Mouse (Mus musculus): Measurements from ENCODE around the gene Dph1.

DNA sequence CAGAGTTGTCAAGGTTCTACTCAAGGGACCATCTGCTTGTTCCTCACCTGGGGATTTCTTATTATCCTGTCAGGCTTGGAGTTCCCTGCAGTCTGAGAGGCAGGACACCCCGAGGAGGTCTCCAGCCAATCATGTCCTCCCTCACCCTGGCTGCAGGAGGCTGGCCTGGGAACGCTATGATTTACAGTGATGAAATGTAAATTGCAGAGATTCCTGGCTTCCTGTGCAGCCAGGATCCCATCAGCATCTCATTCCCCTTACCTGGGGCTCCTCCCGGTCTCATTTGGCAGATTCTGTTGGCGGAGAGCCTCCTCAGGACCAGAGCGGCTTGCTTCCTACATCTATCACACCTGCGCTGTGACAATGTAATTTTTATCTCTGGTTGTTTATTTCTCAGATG, 38.2 kb upstream of the Dph1 start:
- TF ChIP-seq POLR2A (IDR thresholded peaks at IDR 0.05; ENCODE audit: extremely low read depth, insufficient read depth, low read length) (no peak), CTCF (IDR thresholded peaks at IDR 0.05; ENCODE audit: low read depth, low read length) (no peak)

All from liver, adult 2 months (tissue).